Comparison of ENCODE assay signal across 9 mouse cellular contexts in the genomic region with DNA sequence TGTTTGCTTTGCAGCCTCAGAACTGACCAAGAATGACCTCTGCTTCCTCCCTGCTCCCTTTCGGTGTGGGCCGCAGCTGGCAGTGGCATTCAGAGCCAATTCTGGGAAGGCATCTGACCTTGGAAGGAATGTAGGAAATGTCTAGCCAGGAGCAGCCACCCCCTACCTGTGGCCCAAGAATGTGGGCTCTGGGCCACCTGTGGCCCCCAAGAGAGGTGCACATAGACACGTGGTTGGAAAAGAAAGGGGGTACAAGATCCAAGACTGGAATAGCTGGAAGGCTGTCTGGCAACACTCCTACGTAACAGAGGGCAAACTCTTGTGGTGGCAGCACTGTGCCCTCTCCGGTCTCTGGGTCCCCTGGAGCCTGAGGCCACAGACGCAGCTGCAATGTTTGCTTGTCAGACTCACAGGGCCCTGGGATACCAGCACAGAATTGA. TPM values are rescaled to one million over a fixed set of nuclear protein-coding genes. Genes with fewer than 3 reads are reported as not detected.
DNase-seq lines count a peak whose midpoint lies in the region; ATAC-seq and TF ChIP-seq lines count a peak whose summit lies in the region.
"Had no signal": no experiment of that assay in that cellular context is flagged by ENCODE, and none has a peak within 500 bp of the region (broad histone marks: within the 10 kb centered on the region; RNA-seq: fewer than 3 reads in every experiment).

No protein-coding gene starts in this region.

- TF ChIP-seq CTCF in lung, postnatal 0 days (IDR thresholded peaks at IDR 0.05), result no peak

- WGBS in lung, postnatal 0 days, result 42% methylated on average over 6 of the region's 6 CpGs
- 66% methylated on average over 6 of the region's 6 CpGs for WGBS in limb, embryonic 14.5 days
- 52% methylated on average over 6 of the region's 6 CpGs for WGBS in neural tube, embryonic 15.5 days

- no peaks in the 10 kb centered on the region for H3K27me3 ChIP-seq in lung, postnatal 0 days (replicated peaks; ENCODE audit: insufficient read depth, low read length)
- H3K27me3 ChIP-seq in limb, embryonic 14.5 days (ENCODE audit: control insufficient read depth, insufficient read depth, low read length), result no peaks in the 10 kb centered on the region
- no peaks in the 10 kb centered on the region for H3K27me3 ChIP-seq in neural tube, embryonic 15.5 days (replicated peaks)

- peaks cover 5% of the 10 kb centered on the region for H3K36me3 ChIP-seq in lung, postnatal 0 days (ENCODE audit: insufficient read depth, low read length)
- H3K36me3 ChIP-seq in limb, embryonic 14.5 days (ENCODE audit: control insufficient read depth, insufficient read depth, low read length), result peaks cover 32% of the 10 kb centered on the region
- H3K36me3 ChIP-seq in neural tube, embryonic 15.5 days, result peaks cover 29% of the 10 kb centered on the region

- no peaks in the 10 kb centered on the region; the same call in 1 of the 2 replicates for H3K4me1 ChIP-seq in lung, postnatal 0 days (ENCODE audit: insufficient read depth, low read depth, low read length)
- H3K4me1 ChIP-seq in limb, embryonic 14.5 days (ENCODE audit: control insufficient read depth, insufficient read depth, low read length), result no peaks in the 10 kb centered on the region
- H3K4me1 ChIP-seq in neural tube, embryonic 15.5 days, result peaks cover 11% of the 10 kb centered on the region

- peak; percentile 20; the same call in 1 of the 2 replicates for ATAC-seq in lung, postnatal 0 days
- ATAC-seq in limb, embryonic 14.5 days (ENCODE audit: low FRiP score, low read depth), result peak; percentile 7; the same call in 1 of the 2 replicates
- ATAC-seq in neural tube, embryonic 15.5 days (ENCODE audit: low FRiP score), result no peak
- ATAC-seq in megakaryocyte, adult 5-6 weeks (ENCODE audit: poor library complexity, severe bottlenecking), result no peak
- ATAC-seq in monocyte, adult 5-6 weeks (replicated peaks; ENCODE audit: insufficient number of reproducible peaks, low FRiP score, low TSS enrichment, poor library complexity, severe bottlenecking), result no peak

- H3K9me3 ChIP-seq in lung, postnatal 0 days (ENCODE audit: low read length), result no peaks in the 10 kb centered on the region
- H3K9me3 ChIP-seq in limb, embryonic 14.5 days (ENCODE audit: control insufficient read depth, low read length), result no peaks in the 10 kb centered on the region
- H3K9me3 ChIP-seq in neural tube, embryonic 15.5 days (replicated peaks), result no peaks in the 10 kb centered on the region

- DNase-seq in lung, postnatal 0 days (ENCODE audit: low spot score), result no peak
- DNase-seq in lung, adult 18-20 months, result no peak
- peak; percentile 42 for DNase-seq in heart, postnatal 4 days
- no peak for DNase-seq in limb, embryonic 14.5 days (ENCODE audit: low spot score)
- DNase-seq in spleen, adult 12 weeks (ENCODE audit: low spot score), result no peak

- H3K4me3 ChIP-seq in lung, postnatal 0 days (ENCODE audit: low read depth, low read length), result no peak overlapping the region
- H3K4me3 ChIP-seq in limb, embryonic 14.5 days (replicated peaks; ENCODE audit: low read length), result no peak overlapping the region
- no peak overlapping the region for H3K4me3 ChIP-seq in neural tube, embryonic 15.5 days (replicated peaks)
- H3K4me3 ChIP-seq: megakaryocyte, embryonic 14.5 days had no signal

- H3K27ac ChIP-seq in lung, postnatal 0 days (ENCODE audit: low read length), result no peak overlapping the region
- H3K27ac ChIP-seq in limb, embryonic 14.5 days (replicated peaks; ENCODE audit: low read depth, low read length), result no peak overlapping the region
- peak overlapping the region; percentile 60; the same call in 1 of the 2 replicates for H3K27ac ChIP-seq in neural tube, embryonic 15.5 days (replicated peaks)

- no peak for TF ChIP-seq POLR2A in limb, embryonic 14.5 days (IDR thresholded peaks at IDR 0.05; ENCODE audit: borderline replicate concordance, extremely low read depth, insufficient read depth, insufficient read length)

- H3K4me2 ChIP-seq in lung, postnatal 0 days (replicated peaks; ENCODE audit: low read depth, low read length), result no peak overlapping the region
- no peak overlapping the region for H3K4me2 ChIP-seq in limb, embryonic 14.5 days (replicated peaks; ENCODE audit: low read depth, low read length, severe bottlenecking)
- H3K4me2 ChIP-seq in neural tube, embryonic 15.5 days, result no peak overlapping the region

- TF ChIP-seq EP300 in lung, postnatal 0 days (IDR thresholded peaks at IDR 0.05), result no peak

- H3K9ac ChIP-seq in lung, postnatal 0 days (replicated peaks; ENCODE audit: low read depth), result no peak overlapping the region
- H3K9ac ChIP-seq in limb, embryonic 14.5 days (ENCODE audit: low read depth, low read length, severe bottlenecking), result no peak overlapping the region
- no peak overlapping the region for H3K9ac ChIP-seq in neural tube, embryonic 15.5 days (replicated peaks)

RNA-seq across cellular contexts. Expression of a gene that starts 35.9 kb away (rescaled TPM):
- 28.8 and 37.2 TPM in 2 replicates for polyA plus RNA-seq in lung, postnatal 0 days (2015; fragmentation: Nextera tagmentation; extraction: Ambion mirVana)
- 10 to 100 TPM; 17.0 to 17.5 TPM for total RNA-seq in heart, postnatal 4 days (2021)
- 18.0 and 24.2 TPM in 2 replicates for polyA plus RNA-seq in limb, embryonic 14.5 days (2012; rRNA removed)
- 9.1 and 9.3 TPM in 2 replicates for polyA plus RNA-seq in limb, embryonic 14.5 days (2014; fragmentation: Nextera tagmentation; extraction: Ambion mirVana)
- polyA plus RNA-seq in neural tube, embryonic 15.5 days (2015; fragmentation: Nextera tagmentation; extraction: Ambion mirVana), result 28.5 and 33.2 TPM in 2 replicates
- total RNA-seq in megakaryocyte, adult 5-6 weeks (2015), result 4.9 and 6.9 TPM in 2 replicates
- 5.3 and 7.8 TPM in 2 replicates for total RNA-seq in megakaryocyte, adult 5-6 weeks (2017)
- 3.8 to 9.4 TPM (median 6.3 TPM) in 3 replicates for total RNA-seq in monocyte, adult 5-6 weeks (2017)

RNA-seq across cellular contexts. Expression of a gene that starts 39.3 kb away (rescaled TPM):
- polyA plus RNA-seq in lung, postnatal 0 days (2015; fragmentation: Nextera tagmentation; extraction: Ambion mirVana), result 11.9 and 12.1 TPM in 2 replicates
- total RNA-seq in heart, postnatal 4 days (2021), result 1 to 10 TPM; 5.3 to 5.8 TPM
- 1.7 and 2.2 TPM in 2 replicates for polyA plus RNA-seq in limb, embryonic 14.5 days (2012; rRNA removed)
- polyA plus RNA-seq in limb, embryonic 14.5 days (2014; fragmentation: Nextera tagmentation; extraction: Ambion mirVana), result 3.3 and 3.4 TPM in 2 replicates
- 6.6 and 7.1 TPM in 2 replicates for polyA plus RNA-seq in neural tube, embryonic 15.5 days (2015; fragmentation: Nextera tagmentation; extraction: Ambion mirVana)
- 23.9 and 24.2 TPM in 2 replicates for total RNA-seq in megakaryocyte, adult 5-6 weeks (2015)
- 14.3 and 16.7 TPM in 2 replicates for total RNA-seq in megakaryocyte, adult 5-6 weeks (2017)
- 59.8 to 114 TPM (median 79.4 TPM) in 3 replicates for total RNA-seq in monocyte, adult 5-6 weeks (2017)

RNA-seq across cellular contexts. Expression of a gene that starts 56.8 kb away (rescaled TPM):
- 4.1 and 4.4 TPM in 2 replicates for polyA plus RNA-seq in lung, postnatal 0 days (2015; fragmentation: Nextera tagmentation; extraction: Ambion mirVana)
- 1 to 10 TPM; 4.1 to 5.8 TPM for total RNA-seq in heart, postnatal 4 days (2021)
- polyA plus RNA-seq in limb, embryonic 14.5 days (2012; rRNA removed), result 0.10 and 0.12 TPM in 2 replicates
- 0.07 and 0.19 TPM in 2 replicates for polyA plus RNA-seq in limb, embryonic 14.5 days (2014; fragmentation: Nextera tagmentation; extraction: Ambion mirVana)
- polyA plus RNA-seq in neural tube, embryonic 15.5 days (2015; fragmentation: Nextera tagmentation; extraction: Ambion mirVana), result 7.5 TPM in 2 replicates
- total RNA-seq in megakaryocyte, adult 5-6 weeks (2015), result not detected in 2 replicates
- not detected in 2 replicates for total RNA-seq in megakaryocyte, adult 5-6 weeks (2017)
- not detected in 3 replicates for total RNA-seq in monocyte, adult 5-6 weeks (2017)

Comparison
In these comparisons a context has a peak if more than half of its experiments do, and no peak if none do; other contexts are left out.
1. ATAC-seq: peak in lung, postnatal 0 days (single experiment) and limb, embryonic 14.5 days (single experiment); none in neural tube, embryonic 15.5 days (single experiment), megakaryocyte, adult 5-6 weeks (single experiment) and monocyte, adult 5-6 weeks (single experiment).